Mouse (Mus musculus): ENCODE results near the gene Gnaq.

- TF ChIP-seq TAL1 (IDR thresholded peaks at IDR 0.05; ENCODE audit: low read length), result no peak
- TF ChIP-seq GATA1 (IDR thresholded peaks at IDR 0.05; ENCODE audit: low read length), result no peak
These were observed 22.7 kb upstream of the Gnaq start for GRCm38 (mm10) chr19:16109901-16110300.

All from erythroblast, embryonic 14.5 days (primary cell).